Mouse (Mus musculus) spleen, adult 2 months (tissue): ENCODE results near the gene Elavl4.

ENCODE experiments used
- CTCF ChIP-seq: fragments of 200-500 bp; IDR thresholded peaks from 2 replicates; pipeline ENCODE4 v1.5.1; 2011; ENCODE audit warnings: mild to moderate bottlenecking, inconsistent platforms; ENCODE audit not compliant: insufficient read depth, insufficient read length, insufficient replicate concordance; ENCODE audit errors: extremely low read depth
- POLR2A ChIP-seq: fragments of 200-500 bp; IDR thresholded peaks from 2 replicates; pipeline ENCODE4 v1.6.1; 2011; ENCODE audit warnings: low read depth, low read length, inconsistent platforms

DNA sequence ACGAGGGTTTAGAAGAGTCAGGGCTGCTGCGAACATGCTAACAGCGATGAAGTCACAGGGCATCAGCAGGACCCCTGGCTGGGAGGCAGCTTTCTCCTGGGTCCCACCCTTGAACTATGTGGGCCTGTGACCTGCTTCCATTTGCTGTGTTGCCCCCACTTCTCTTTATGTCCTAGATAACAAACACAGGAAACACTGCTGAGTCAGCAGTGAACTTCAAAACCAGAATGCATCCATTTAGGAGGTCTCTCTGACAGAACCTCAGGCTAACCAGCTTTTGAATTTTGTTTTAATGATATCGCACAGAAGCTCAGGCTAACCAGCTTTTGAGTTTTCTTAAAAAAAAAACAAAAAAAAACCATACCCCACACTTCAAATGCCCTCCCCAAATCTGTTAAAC lies 96.1 kb downstream of the Elavl4 start:
- TF ChIP-seq CTCF (no peak), POLR2A (no peak)
